Mouse (Mus musculus): Measurements from ENCODE around the gene C1ra.

DNA sequence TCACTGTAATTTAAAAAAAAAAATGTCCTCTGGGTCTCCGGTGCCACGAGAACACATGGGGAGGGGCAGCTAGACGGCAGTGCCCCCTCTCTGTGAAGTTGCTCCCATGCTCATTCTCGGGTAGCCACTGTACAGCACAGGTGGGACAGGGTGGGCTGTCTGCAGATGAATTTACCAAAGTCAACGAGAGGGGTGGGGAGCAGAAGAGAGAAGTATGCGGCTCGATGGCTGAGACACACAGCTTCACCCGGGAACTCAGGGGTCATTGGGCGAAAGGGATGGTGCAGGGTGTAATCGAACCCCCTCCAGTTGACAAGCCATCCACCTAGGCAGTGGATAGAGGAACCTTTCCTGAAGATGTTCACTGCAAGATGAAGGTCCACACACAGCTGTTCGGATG lies 35.4 kb upstream of the C1ra start:
- TF ChIP-seq CEBPB (IDR thresholded peaks at IDR 0.05; ENCODE audit: low read depth), result no peak
- no peak for TF ChIP-seq MAX (IDR thresholded peaks at IDR 0.05)
- TF ChIP-seq CTCF (IDR thresholded peaks at IDR 0.05; ENCODE audit: control insufficient read depth, insufficient read depth, insufficient read length), result no peak
- no peak for TF ChIP-seq USF1 (IDR thresholded peaks at IDR 0.05; ENCODE audit: low read depth)
- no peak for TF ChIP-seq FOSL1 (IDR thresholded peaks at IDR 0.05; ENCODE audit: insufficient read depth, low read length, poor library complexity, severe bottlenecking)
- no peak for TF ChIP-seq MYOD1 (IDR thresholded peaks at IDR 0.05; ENCODE audit: control insufficient read depth, insufficient read length, low read depth)
